Mouse (Mus musculus): ENCODE results near the gene Onecut1. TPM values are rescaled to one million over a fixed set of nuclear protein-coding genes. Genes with fewer than 3 reads are reported as not detected.

Gene Onecut1
- polyA plus RNA-seq (2014; fragmentation: Nextera tagmentation; extraction: Ambion mirVana), result 10.0 and 12.7 TPM in 2 replicates

GRCm38 (mm10) chr9:74861561-74861980 is at the start of gene Onecut1:
Gene Onecut1 (plus strand): TSS chr9:74861921.
- Histone ChIP-seq H3K4me3 (ENCODE audit: low read depth, low read length) (peak within 1 kb of the TSS; percentile 56), H3K36me3 (ENCODE audit: control insufficient read depth, insufficient read depth, low read length) (no peaks in the 10 kb centered on the region), H3K27ac (ENCODE audit: low read depth, low read length) (peak within 1 kb of the TSS; percentile 84), H3K4me1 (replicated peaks; ENCODE audit: control insufficient read depth, insufficient read depth, low read length) (peaks cover 11% of the 10 kb centered on the region; the same call in 1 of the 2 replicates), H3K4me2 (replicated peaks; ENCODE audit: low read depth, low read length) (peak within 1 kb of the TSS; percentile 92), H3K27me3 (ENCODE audit: control insufficient read depth, insufficient read depth, low read length) (peaks cover 91% of the 10 kb centered on the region), H3K9ac (ENCODE audit: low read depth, low read length) (peak within 1 kb of the TSS; percentile 54), H3K9me3 (ENCODE audit: control insufficient read depth, low read length) (no peaks in the 10 kb centered on the region)
- WGBS, result 1% methylated on average over 24 of the region's 45 CpGs
- peak; percentile 67 for ATAC-seq (ENCODE audit: low FRiP score)
- DNase-seq (ENCODE audit: low spot score), result peak; percentile 91

DNA sequence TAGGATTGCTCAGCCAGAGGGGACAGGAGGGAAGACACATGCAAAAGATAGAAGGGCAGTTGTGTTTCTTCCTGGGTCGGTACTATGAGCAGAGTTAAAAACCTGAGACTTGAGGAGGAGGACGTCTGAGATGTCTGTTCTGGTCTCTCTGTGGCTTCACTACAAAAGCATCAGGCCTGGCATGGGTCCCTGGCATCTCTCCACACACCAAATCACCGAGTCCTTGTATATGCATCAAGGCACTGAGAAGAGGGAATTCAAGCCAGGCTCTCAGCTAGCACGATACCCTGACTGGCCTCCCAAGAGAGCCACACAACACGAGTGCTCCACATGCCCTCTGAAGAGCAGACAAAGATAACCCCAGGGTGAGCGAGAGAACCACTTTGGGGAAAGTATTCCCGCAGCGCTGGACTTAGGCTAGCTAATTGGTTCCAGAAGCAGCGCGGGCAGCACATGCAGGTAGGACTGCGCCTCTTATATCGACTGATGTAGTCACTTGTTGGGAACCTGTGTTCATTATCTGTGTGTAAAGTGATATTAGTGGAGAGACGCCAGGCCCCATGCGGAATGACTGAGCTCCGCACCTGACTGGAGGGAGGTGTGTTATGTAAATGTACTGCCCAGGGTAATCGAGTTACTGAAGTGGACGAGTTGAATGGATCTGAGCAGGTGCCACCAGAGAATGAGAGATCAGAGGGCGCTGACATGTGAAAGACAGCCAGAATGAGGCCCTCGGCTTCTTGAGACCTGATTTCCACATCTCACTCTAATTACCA is 41.8 kb upstream of the Onecut1 start:
- Histone ChIP-seq H3K9ac (ENCODE audit: low read depth, low read length) (no peak overlapping the region), H3K27me3 (ENCODE audit: control insufficient read depth, insufficient read depth, low read length) (no peaks in the 10 kb centered on the region), H3K9me3 (ENCODE audit: control insufficient read depth, low read length) (no peaks in the 10 kb centered on the region), H3K4me3 (ENCODE audit: low read depth, low read length) (no peak overlapping the region), H3K4me1 (replicated peaks; ENCODE audit: control insufficient read depth, insufficient read depth, low read length) (no peaks in the 10 kb centered on the region), H3K27ac (ENCODE audit: low read depth, low read length) (no peak overlapping the region), H3K4me2 (replicated peaks; ENCODE audit: low read depth, low read length) (no peak overlapping the region), H3K36me3 (ENCODE audit: control insufficient read depth, insufficient read depth, low read length) (no peaks in the 10 kb centered on the region)
- ATAC-seq (ENCODE audit: low FRiP score) (0 out of 2 replicates have a peak, but pooled peaks have one; percentile 19), DNase-seq (ENCODE audit: low spot score) (no peak)
- 52% methylated on average over 19 of the region's 19 CpGs for WGBS

DNA sequence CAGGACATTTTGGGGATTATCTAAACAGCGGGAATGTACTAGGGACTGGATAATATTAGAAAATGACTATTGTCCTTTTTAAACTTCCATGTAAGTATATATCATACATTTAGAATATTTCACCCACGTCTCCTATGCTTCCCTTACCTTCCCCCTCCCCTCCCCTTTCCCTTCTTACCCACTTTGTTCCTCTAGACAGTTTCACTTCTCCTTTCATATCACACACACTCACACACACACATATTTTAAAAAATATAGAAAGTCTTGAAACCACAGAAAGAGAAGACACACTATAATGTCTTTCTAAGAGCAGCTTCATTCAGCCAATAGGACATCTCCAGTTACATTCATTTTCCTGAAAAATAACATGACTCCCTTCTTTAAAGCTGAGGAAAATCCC is 36.6 kb upstream of the Onecut1 start:
- no peaks in the 10 kb centered on the region for H3K36me3 ChIP-seq (ENCODE audit: control insufficient read depth, insufficient read depth, low read length)
- 87% methylated on average over 2 of the region's 2 CpGs for WGBS

GRCm38 (mm10) chr9:74829206-74829605 is 32.5 kb upstream of the Onecut1 start:
- Histone ChIP-seq H3K27ac (ENCODE audit: low read depth, low read length) (no peak overlapping the region), H3K9ac (ENCODE audit: low read depth, low read length) (no peak overlapping the region), H3K4me1 (replicated peaks; ENCODE audit: control insufficient read depth, insufficient read depth, low read length) (no peaks in the 10 kb centered on the region), H3K9me3 (ENCODE audit: control insufficient read depth, low read length) (no peaks in the 10 kb centered on the region), H3K4me3 (ENCODE audit: low read depth, low read length) (no peak overlapping the region), H3K27me3 (ENCODE audit: control insufficient read depth, insufficient read depth, low read length) (no peaks in the 10 kb centered on the region), H3K36me3 (ENCODE audit: control insufficient read depth, insufficient read depth, low read length) (no peaks in the 10 kb centered on the region), H3K4me2 (replicated peaks; ENCODE audit: low read depth, low read length) (no peak overlapping the region)
- ATAC-seq (ENCODE audit: low FRiP score) (no peak), DNase-seq (ENCODE audit: low spot score) (no peak)
- 75% methylated on average over 3 of the region's 3 CpGs for WGBS

More for the DNA sequence above, 36.6 kb upstream of the Onecut1 start:
- no peak for ATAC-seq (ENCODE audit: low FRiP score)
- DNase-seq (ENCODE audit: low spot score), result no peak
- no peak overlapping the region for H3K27ac ChIP-seq (ENCODE audit: low read depth, low read length)
- H3K9me3 ChIP-seq (ENCODE audit: control insufficient read depth, low read length), result no peaks in the 10 kb centered on the region
- no peak overlapping the region for H3K9ac ChIP-seq (ENCODE audit: low read depth, low read length)
- H3K4me1 ChIP-seq (replicated peaks; ENCODE audit: control insufficient read depth, insufficient read depth, low read length), result no peaks in the 10 kb centered on the region
- no peaks in the 10 kb centered on the region for H3K27me3 ChIP-seq (ENCODE audit: control insufficient read depth, insufficient read depth, low read length)
- no peak overlapping the region for H3K4me2 ChIP-seq (replicated peaks; ENCODE audit: low read depth, low read length)
- H3K4me3 ChIP-seq (ENCODE audit: low read depth, low read length), result no peak overlapping the region

DNA sequence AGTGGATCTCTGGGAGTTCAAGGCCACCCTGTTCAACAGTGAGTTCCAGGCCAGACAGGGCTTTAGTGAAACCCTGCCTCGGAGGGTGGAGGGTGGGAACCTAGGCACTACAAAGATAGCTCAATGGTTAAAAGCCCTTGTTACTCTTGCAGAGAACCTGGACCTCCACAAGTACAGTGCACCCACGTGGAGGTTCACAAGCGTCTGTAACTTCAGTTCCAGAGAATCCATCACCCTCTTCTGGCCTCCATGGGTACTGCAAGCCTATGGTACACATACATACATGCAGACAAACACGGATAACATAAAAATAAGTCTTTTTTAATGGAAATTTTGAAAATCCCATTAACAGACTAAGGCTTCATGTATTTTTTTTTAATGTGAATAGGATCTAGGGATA is 18.8 kb upstream of the Onecut1 start:
- Histone ChIP-seq H3K27me3 (ENCODE audit: control insufficient read depth, insufficient read depth, low read length) (peaks cover 15% of the 10 kb centered on the region), H3K27ac (ENCODE audit: low read depth, low read length) (no peak overlapping the region), H3K4me3 (ENCODE audit: low read depth, low read length) (no peak overlapping the region), H3K36me3 (ENCODE audit: control insufficient read depth, insufficient read depth, low read length) (no peaks in the 10 kb centered on the region), H3K9me3 (ENCODE audit: control insufficient read depth, low read length) (no peaks in the 10 kb centered on the region), H3K9ac (ENCODE audit: low read depth, low read length) (no peak overlapping the region), H3K4me1 (replicated peaks; ENCODE audit: control insufficient read depth, insufficient read depth, low read length) (peaks cover 4% of the 10 kb centered on the region), H3K4me2 (replicated peaks; ENCODE audit: low read depth, low read length) (no peak overlapping the region)
- 91% methylated on average over 4 of the region's 4 CpGs for WGBS
- ATAC-seq (ENCODE audit: low FRiP score) (no peak), DNase-seq (ENCODE audit: low spot score) (no peak)

GRCm38 (mm10) chr9:74846867-74847830 is 14.6 kb upstream of the Onecut1 start:
- Histone ChIP-seq H3K9ac (ENCODE audit: low read depth, low read length) (no peak overlapping the region), H3K4me3 (ENCODE audit: low read depth, low read length) (no peak overlapping the region), H3K36me3 (ENCODE audit: control insufficient read depth, insufficient read depth, low read length) (no peaks in the 10 kb centered on the region), H3K4me2 (replicated peaks; ENCODE audit: low read depth, low read length) (peak overlapping the region; percentile 1), H3K27me3 (ENCODE audit: control insufficient read depth, insufficient read depth, low read length) (peaks cover 43% of the 10 kb centered on the region), H3K4me1 (replicated peaks; ENCODE audit: control insufficient read depth, insufficient read depth, low read length) (peaks cover 6% of the 10 kb centered on the region), H3K27ac (ENCODE audit: low read depth, low read length) (peak overlapping the region; percentile 65; the same call in 1 of the 2 replicates), H3K9me3 (ENCODE audit: control insufficient read depth, low read length) (no peaks in the 10 kb centered on the region)
- peak; percentile 63 for ATAC-seq (ENCODE audit: low FRiP score)
- WGBS, result 1% methylated on average over 33 of the region's 33 CpGs
- DNase-seq (ENCODE audit: low spot score), result peak; percentile 44

DNA sequence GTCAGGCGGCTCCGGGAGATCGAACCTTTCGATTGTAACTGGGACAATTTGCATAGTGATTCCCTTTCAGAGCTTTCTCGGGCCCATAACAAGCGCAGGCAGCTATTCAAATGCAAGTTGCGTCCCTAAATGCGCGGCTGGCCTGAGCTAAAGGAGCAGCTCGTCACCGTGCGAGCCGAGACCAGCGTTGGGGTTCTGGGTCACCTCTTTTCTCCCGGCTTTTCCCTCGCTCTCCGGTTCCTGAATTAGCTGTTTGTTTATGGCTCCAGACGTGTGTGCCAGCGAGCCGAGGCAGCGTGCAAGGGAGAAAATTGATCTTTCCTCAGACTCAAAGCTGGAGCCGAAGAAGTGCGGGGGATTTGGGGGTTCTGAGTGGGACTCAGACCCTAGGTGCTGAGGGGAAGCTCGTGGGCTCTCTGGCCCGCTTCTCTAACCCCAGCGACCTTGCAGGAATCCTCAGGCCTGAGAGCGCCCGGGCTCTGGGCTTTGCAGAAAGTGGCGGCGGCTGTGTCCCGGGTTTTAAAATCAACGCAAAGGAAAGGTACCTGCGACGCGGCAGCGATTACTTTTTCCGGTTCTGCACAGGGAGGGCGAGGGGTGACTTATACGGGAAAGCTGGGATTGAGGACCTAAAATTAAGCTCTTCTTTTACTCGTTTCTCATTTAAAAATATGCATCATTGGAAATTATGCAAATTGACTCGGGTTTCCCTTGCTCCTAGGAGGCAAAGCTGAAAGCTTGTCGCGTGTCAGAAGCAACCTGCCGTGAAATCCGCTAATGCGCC is 13.1 kb upstream of the Onecut1 start:
- WGBS, result under 1% methylated on average over 46 of the region's 46 CpGs
- no peaks in the 10 kb centered on the region for H3K9me3 ChIP-seq (ENCODE audit: control insufficient read depth, low read length)
- peak overlapping the region; percentile 45 for H3K4me3 ChIP-seq (ENCODE audit: low read depth, low read length)
- H3K9ac ChIP-seq (ENCODE audit: low read depth, low read length), result peak overlapping the region; percentile 66
- peak overlapping the region; percentile 96 for H3K4me2 ChIP-seq (replicated peaks; ENCODE audit: low read depth, low read length)
- peak overlapping the region; percentile 78 for H3K27ac ChIP-seq (ENCODE audit: low read depth, low read length)
- peaks cover 53% of the 10 kb centered on the region for H3K27me3 ChIP-seq (ENCODE audit: control insufficient read depth, insufficient read depth, low read length)
- ATAC-seq (ENCODE audit: low FRiP score) (peak; percentile 21; the same call in 1 of the 2 replicates), DNase-seq (ENCODE audit: low spot score) (peak; percentile 73)
- no peaks in the 10 kb centered on the region for H3K36me3 ChIP-seq (ENCODE audit: control insufficient read depth, insufficient read depth, low read length)
- peaks cover 6% of the 10 kb centered on the region for H3K4me1 ChIP-seq (replicated peaks; ENCODE audit: control insufficient read depth, insufficient read depth, low read length)
